Mouse (Mus musculus) adrenal gland, adult (tissue): ENCODE measurements around the gene Ptpn12.
"Not testable (repeated sequence)": the region's sequence is repeated elsewhere in the genome, so short reads cannot be mapped to it uniquely, and the experiment has no call there.

Source experiments
- DNase-seq, 2 experiments: peaks; one replicate each; pipeline ENCODE4 v3.0.0; 2022 to 2023; ENCODE audit warnings: low spot score in 1 of 2; ENCODE audit not compliant: inconsistent age in 2 of 2

Ptpn12 gene

DNA sequence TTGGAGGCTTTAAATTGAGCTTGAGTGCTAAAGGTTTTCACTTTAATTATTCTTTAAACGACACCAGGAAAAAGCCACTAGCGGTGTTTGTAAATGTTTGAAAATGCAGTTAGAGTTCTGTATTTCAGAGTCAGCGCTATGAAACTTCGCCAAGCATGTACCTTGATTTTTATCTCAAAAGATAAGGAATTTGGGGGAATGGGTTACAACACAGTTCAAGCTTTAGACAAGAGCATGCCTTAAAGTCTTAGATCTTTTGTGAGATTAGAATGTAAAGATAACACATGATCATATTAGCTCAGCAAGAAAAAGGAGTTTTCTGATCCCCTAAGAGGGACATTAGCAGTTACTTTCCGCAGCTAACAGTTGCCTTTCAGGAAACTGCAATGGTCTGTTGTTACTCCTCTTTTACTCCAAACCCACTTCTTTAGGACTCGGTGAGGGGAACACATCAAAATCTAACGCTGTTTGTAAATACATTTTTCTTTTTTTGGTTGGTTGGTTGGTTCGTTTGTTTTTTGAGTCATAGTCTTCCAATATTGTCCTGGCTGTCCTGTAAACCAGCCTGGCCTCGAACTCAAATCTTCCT lies 103.3 kb downstream of the Ptpn12 start:
- no peak for DNase-seq

- peak; percentile 98 to 99 for DNase-seq
These were observed 103.9 kb downstream of the Ptpn12 start for GRCm38 (mm10) chr5:20951666-20952281.

DNA sequence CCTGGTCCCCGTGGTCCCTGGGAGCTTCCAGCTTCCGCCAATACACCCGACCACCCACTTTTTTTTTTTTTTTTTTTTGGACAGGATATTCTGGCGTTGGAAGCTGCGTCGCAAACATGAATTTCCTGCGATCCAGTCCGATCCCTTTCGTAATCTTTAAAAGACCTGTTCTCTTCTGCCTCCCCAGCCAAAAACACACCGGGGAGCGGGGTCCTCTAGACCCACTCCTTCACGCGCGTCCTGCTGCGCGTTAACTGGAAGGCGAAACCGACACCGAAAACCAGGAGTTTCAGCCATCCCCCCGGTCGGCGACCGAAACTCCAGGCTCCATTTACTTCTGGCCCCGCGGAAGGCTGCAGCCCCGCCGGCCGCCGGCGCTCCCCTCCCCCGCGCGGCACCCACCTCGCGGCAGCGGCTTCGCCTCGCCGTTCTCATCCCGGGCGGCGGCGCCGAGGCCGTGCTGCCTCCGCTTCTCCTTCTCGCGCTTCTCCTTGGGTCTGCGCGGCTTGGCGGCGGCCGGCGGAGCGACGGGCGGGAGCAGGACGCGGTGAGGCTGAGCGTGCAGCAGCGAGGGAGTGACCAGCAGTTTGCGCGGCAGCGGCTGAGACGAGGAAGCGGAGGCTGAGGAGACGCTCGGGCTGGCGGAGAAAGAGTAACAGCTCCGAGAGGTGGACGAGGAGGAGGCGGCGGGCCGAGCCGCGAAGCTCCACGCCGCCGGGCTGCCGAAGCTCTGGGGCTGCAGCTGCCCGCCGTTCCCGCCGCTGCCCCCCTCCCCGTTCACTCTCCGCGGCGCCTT lies 104.7 kb downstream of the Ptpn12 start:
- peak in 1 of 2 experiments; percentile 74 for DNase-seq

GRCm38 (mm10) chr5:20950516-20950854 lies 105.2 kb downstream of the Ptpn12 start:
- no peak for DNase-seq

DNA sequence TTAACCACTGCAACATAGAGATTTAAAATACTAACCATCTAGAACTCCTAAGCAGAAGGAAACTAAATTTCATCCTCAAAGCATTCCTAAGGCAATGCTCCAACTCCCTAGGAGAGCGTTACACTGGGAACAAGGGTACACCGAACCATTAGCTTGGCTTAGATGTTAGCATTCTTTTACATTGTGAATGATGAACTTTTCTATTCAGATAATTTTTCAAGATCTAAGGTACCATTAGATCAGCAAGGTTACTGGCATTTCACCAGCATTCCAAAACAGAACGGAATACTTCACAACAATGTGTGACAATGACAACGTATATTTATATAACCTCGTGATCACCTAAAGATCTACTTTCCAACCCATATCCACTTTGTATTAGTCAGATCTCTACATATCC lies 105.6 kb downstream of the Ptpn12 start:
- DNase-seq = peak in 1 of 2 experiments; percentile 59

DNA sequence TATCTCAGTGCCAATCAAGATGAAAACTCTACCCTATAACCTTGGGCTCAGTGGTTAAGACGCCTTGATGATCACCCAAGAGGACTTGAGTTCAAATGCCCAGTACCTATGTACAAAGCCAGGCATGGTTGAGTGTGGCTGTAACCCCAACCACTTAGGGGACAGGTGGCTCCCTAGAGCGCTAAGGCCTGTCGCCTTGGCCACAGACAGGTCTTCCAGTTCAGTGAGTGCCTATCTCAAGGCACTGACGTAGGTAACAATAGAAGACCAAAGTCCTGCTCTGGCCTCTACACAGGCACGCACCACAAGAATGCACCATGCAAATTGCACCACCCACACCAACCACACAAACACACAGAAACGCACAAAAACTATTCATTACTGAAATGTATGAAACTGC lies 108.8 kb downstream of the Ptpn12 start:
- DNase-seq = no peak

GRCm38 (mm10) chr5:20944961-20945748 lies 110.6 kb downstream of the Ptpn12 start:
- DNase-seq = peak; percentile 28 to 47

DNA sequence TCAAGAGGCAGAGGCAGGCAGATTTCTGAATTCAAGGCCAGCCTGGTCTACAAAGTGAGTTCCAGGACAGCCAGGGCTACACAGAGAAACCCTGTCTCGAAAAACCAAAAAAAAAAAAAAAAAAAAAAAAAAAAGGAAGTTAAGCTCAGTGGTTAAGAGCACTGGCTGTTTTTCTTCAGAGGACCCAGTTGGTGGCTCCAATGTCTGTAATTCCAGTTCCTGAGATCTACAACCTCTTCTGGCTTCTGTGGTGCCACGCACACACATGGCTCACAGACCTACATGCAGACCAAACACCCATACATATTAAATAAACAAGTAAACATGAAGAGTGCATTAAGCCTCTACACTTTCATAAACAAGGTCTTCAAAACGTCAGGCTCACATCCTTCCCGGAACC lies 111.9 kb downstream of the Ptpn12 start:
- DNase-seq = not testable (repeated sequence)

DNA sequence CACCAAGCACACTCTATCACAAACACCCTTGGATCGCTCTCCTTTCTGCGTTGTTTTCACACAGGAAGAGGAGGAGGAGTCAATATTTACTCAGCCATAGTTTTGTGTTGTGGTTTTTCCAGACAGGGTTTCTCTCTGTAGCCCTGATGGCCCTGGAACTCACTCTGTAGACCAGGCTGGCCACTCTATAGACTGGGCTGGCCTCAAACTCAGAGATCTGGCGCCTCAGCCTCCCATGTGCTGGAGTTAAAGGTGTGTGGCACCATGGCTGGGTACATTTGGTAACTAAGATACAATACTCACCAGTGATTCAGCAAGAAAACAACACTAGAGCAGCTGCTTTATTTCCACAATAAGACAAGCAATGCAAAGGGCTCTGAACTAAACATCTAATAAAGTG lies 113.2 kb downstream of the Ptpn12 start:
- no peak for DNase-seq

DNA sequence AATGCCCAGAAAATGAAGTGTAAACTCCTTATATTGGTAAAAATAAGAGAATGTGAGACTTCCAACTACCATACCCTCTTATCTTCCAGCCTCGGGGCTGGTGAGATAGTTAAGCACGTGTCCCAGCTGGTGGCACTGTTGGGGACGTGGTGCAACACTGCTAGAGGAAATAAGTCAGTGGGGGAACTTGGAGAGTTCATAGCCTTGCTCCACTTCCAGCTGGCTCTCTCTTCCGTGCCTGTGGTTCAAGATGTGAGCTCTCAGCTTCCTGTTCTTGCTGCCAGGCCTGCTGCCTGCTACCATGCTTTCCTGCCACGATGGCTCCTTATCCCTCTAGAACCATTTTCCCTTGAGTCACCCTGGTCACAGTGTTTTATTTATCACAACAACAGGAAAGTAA lies 114.5 kb downstream of the Ptpn12 start:
- peak; percentile 29 to 74 for DNase-seq

GRCm38 (mm10) chr5:20940696-20941095 lies 115.0 kb downstream of the Ptpn12 start:
- no peak for DNase-seq

GRCm38 (mm10) chr5:20940040-20940571 lies 115.6 kb downstream of the Ptpn12 start:
- DNase-seq = peak in 1 of 2 experiments; percentile 40

DNA sequence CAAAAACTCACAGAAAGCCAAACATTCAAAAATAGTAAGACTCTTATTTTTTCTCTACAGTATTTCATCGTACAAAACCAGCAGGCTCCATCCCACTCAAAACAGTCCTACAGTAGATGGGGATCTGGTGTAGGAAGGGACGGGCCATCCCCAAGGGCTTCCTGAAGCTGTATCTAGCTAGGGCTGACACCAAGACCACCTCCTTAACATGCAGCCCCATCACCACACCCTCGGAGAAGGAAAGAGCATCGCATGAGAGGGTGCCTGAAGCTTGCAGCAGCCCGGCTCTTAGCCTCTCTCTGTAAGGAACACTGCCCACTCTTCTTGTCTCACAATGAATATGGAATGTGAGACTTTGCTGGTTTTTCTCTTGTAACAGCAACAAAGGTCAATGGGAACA lies 117.2 kb downstream of the Ptpn12 start:
- DNase-seq = no peak
